Mouse (Mus musculus) spleen, adult 2 months (tissue): ENCODE data around the gene Apba3.

Experiments used
- CTCF ChIP-seq: fragments of 200-500 bp; IDR thresholded peaks from 2 replicates; pipeline ENCODE4 v1.5.1; 2011; ENCODE audit warnings: mild to moderate bottlenecking, inconsistent platforms; ENCODE audit not compliant: insufficient read depth, insufficient read length, insufficient replicate concordance; ENCODE audit errors: extremely low read depth
- POLR2A ChIP-seq: fragments of 200-500 bp; IDR thresholded peaks from 2 replicates; pipeline ENCODE4 v1.6.1; 2011; ENCODE audit warnings: low read depth, low read length, inconsistent platforms

DNA sequence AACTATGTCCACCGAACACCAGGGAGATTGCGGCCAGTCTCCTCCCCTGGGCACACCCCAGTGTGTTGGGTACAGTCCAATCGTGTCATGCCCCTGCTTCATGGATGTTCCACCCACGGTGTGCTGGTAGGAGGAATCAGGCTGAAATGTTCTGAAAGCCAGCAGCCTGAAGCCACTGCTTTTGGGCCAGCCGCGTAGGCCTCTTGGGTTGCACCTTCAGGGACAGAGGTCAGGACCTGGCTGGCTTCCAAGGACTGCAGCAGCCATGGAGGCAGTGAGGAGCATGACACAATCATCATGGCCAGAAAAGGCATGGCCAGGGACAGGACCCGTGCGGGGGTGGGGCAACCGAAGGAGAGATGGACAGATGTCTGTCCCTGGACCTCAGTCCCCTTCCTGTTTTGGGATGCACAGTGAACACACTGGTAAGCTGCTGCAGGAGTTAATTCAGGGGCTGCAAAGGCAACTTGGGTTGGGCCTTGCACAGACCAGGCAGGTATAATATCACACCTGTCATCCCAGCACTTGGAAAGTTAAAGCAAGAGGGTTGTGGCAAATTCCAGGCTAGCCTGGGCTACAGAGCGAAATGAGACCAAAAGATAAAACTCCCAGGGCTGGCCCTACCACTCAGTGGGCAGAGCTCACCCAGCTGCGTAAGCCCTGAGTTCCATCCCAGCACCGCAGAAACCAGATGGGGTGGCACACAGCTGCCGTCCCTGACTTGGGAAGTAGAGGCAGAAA, 52.0 kb downstream of the Apba3 start:
- no peak for TF ChIP-seq CTCF
- TF ChIP-seq POLR2A, result no peak
